Mouse (Mus musculus): ENCODE results near the gene D630039A03Rik. TPM values are rescaled to one million over a fixed set of nuclear protein-coding genes. Genes with fewer than 3 reads are reported as not detected.
A peak's percentile ranks its signal among the peaks of the same experiment; 100 is the strongest.

The D630039A03Rik gene
- polyA plus RNA-seq, 1 experiment from 2014 or later: 3.5 TPM

DNA sequence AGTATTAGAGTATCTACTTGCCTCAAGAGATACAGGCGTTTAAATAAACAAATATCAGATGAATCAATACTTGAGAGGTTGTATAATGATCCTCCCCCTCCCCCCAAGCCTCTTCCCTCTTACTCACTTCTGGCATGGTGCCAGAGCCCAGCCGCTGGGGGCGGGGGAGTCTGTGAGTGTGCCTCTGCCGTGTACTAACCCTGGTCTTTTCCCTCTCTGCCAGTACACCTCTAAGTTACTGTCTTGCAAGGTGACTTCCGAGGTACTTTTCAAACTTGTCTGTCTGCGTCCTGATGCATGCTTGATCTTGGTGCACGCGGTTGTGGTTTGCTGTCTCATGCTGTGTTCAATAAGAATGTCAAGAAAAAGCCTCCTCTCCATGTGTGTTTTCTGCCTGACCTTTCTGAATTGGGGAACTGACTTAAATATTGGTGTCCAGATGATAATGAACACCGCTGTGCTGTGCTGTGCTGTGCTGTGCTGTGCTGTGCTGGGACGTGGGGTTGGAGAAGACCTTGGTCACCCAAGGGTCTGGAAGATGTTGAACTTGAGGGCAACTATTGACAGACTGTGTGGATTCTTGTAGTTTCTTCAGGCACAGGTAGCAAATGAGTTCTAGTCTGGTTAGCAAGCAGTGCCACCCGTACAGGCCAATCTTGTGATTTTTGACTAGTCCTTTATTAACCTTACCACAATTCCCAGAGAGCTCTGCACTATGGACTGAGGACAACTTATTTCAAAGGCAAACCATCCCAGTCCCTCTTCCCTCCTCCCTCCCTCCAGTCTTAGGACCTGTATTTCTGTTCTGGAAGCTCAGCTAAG is 29.8 kb downstream of the D630039A03Rik start:
- H3K27ac ChIP-seq (ENCODE audit: low read length): no peak overlapping the region
- no peak overlapping the region for H3K4me3 ChIP-seq (ENCODE audit: low read length)
- no peaks in the 10 kb centered on the region for H3K36me3 ChIP-seq (ENCODE audit: control insufficient read depth, insufficient read depth, low read length)
- no peaks in the 10 kb centered on the region for H3K27me3 ChIP-seq (ENCODE audit: control insufficient read depth, insufficient read depth, low read depth, low read length)
- H3K4me2 ChIP-seq (ENCODE audit: low read depth, low read length): no peak overlapping the region
- H3K9ac ChIP-seq (ENCODE audit: low read length): no peak overlapping the region
- peaks cover 14% of the 10 kb centered on the region for H3K4me1 ChIP-seq (replicated peaks; ENCODE audit: control insufficient read depth, insufficient read depth, low read length)
- ATAC-seq (ENCODE audit: low read depth): peak; percentile 50
- H3K9me3 ChIP-seq (ENCODE audit: control insufficient read depth, low read length): no peaks in the 10 kb centered on the region
- 42% methylated on average over 11 of the region's 11 CpGs for WGBS

DNA sequence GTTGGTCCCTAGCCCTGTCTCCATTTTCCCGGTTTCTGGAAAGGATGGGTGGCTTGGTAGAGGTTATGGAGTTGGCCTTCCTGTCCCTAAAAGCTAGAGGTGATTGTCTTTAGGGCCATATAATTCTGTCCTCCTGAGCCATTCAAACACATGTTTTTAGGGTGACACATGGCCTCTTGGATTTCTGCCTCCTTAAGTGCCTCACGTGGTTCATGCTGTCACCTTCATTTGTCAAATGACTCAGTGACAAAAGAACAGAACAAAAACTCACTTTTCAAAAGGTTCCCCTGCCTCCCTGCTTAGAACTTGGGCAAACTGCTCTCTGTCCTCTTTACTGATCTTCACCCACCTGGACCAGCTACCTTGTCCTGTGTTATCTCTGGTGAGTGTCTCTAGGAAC is 30.9 kb downstream of the D630039A03Rik start:
- Histone ChIP-seq H3K4me2 (ENCODE audit: low read depth, low read length) (no peak overlapping the region), H3K4me3 (ENCODE audit: low read length) (no peak overlapping the region), H3K9ac (ENCODE audit: low read length) (no peak overlapping the region), H3K36me3 (ENCODE audit: control insufficient read depth, insufficient read depth, low read length) (no peaks in the 10 kb centered on the region), H3K4me1 (replicated peaks; ENCODE audit: control insufficient read depth, insufficient read depth, low read length) (peaks cover 14% of the 10 kb centered on the region), H3K27ac (ENCODE audit: low read length) (no peak overlapping the region), H3K9me3 (ENCODE audit: control insufficient read depth, low read length) (no peaks in the 10 kb centered on the region), H3K27me3 (ENCODE audit: control insufficient read depth, insufficient read depth, low read depth, low read length) (no peaks in the 10 kb centered on the region)
- no peak for ATAC-seq (ENCODE audit: low read depth)
- WGBS: 61% methylated on average over 2 of the region's 2 CpGs

DNA sequence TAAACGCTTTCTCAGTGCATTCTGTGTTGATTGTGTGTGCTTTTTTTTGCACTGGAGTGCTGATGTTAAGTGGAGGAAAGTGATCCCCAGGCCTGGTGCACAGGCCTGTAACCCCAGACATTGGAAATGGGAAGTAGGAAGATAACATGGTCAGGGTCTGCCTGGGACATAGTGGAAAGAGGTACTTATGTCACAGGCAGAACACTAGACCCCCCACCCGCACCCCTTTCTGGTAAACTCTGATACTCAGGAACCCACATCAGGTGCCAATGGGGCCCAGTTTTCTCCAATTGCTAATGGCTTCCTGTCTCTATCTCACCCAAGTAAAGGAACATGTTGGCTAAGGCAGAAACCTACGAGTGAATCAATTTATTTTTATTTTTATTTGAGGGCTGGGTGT is 31.6 kb downstream of the D630039A03Rik start:
- no peak overlapping the region for H3K4me2 ChIP-seq (ENCODE audit: low read depth, low read length)
- WGBS: 77% methylated on average over 3 of the region's 3 CpGs
- peaks cover 15% of the 10 kb centered on the region for H3K4me1 ChIP-seq (replicated peaks; ENCODE audit: control insufficient read depth, insufficient read depth, low read length)
- no peak overlapping the region for H3K9ac ChIP-seq (ENCODE audit: low read length)
- no peak overlapping the region for H3K4me3 ChIP-seq (ENCODE audit: low read length)
- no peak for ATAC-seq (ENCODE audit: low read depth)
- H3K27ac ChIP-seq (ENCODE audit: low read length): no peak overlapping the region
- H3K9me3 ChIP-seq (ENCODE audit: control insufficient read depth, low read length): no peaks in the 10 kb centered on the region
- no peaks in the 10 kb centered on the region for H3K27me3 ChIP-seq (ENCODE audit: control insufficient read depth, insufficient read depth, low read depth, low read length)
- no peaks in the 10 kb centered on the region for H3K36me3 ChIP-seq (ENCODE audit: control insufficient read depth, insufficient read depth, low read length)

DNA sequence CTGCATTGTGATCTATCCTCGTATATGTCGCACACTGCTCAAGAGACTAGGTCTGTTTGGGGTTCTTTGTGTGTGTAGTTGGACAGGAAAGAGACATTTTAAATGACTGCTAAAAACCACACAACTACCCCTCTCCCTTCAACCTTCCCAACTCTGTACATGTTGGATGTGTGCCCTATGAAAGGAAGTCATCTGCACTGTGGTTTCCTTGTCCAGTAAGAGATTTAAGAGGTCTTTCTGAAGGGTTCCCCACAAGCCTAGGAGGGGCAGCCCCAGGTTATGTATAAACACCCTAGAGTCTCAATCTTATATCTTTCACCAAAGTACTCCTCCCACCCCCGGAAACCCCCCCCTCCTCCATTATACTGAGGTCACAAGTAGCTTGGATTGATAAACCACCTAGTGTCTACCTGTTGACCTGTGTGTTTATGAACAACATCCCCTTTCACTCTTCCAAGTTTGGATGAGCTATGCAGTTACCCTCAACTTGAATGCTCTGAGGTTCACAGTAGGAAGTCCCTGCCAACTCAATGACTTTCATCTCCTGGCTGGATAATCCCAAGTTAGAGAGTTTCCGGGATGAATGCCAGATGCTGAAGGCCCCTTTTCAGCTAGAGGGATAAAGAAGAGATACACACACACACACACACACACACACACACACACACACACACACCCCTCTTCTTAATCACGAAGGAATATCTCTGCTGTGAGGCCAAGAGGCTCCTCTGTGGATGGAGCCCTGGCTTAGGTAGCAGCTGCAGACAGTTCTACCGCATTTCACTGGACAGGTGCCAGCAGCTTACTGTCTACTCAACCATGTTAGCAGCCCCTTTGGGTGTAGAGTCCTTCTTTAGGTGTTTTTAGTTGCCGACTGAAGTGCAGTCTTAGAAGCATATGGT is 32.3 kb downstream of the D630039A03Rik start:
- ATAC-seq (ENCODE audit: low read depth): peak; percentile 36; the same call in 1 of the 2 replicates
- no peak overlapping the region for H3K27ac ChIP-seq (ENCODE audit: low read length)
- H3K36me3 ChIP-seq (ENCODE audit: control insufficient read depth, insufficient read depth, low read length): no peaks in the 10 kb centered on the region
- H3K4me1 ChIP-seq (replicated peaks; ENCODE audit: control insufficient read depth, insufficient read depth, low read length): peaks cover 15% of the 10 kb centered on the region
- H3K4me3 ChIP-seq (ENCODE audit: low read length): no peak overlapping the region
- WGBS: 56% methylated on average over 7 of the region's 7 CpGs
- no peak overlapping the region for H3K9ac ChIP-seq (ENCODE audit: low read length)
- H3K4me2 ChIP-seq (ENCODE audit: low read depth, low read length): no peak overlapping the region
- no peaks in the 10 kb centered on the region for H3K9me3 ChIP-seq (ENCODE audit: control insufficient read depth, low read length)
- no peaks in the 10 kb centered on the region for H3K27me3 ChIP-seq (ENCODE audit: control insufficient read depth, insufficient read depth, low read depth, low read length)

DNA sequence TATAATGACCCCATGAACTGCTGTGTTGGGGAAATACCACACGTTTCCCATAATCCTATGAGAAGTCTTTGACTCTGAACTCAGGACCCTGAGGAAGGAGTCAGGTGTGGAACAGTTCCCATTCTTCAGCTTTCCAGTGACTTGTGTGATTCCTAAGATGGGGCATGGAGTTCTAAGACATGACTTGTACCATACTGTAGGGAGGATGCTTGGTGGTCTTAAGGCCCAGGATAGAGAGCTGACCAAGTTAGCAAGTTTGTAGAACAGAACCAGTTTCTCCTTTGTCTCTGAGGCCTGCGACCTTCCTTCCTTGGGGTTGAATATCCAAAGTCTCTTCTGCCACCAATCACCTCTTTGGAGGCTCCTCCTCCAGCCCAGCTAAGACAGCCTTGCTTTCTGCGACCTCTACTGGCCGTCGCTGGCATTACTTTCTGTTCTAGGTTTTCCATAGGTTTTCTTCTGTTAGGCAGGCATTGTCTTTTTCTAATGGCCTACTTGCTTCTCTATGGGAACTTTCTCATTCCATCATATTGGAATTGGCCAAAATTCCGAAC is 36.2 kb downstream of the D630039A03Rik start:
- no peak overlapping the region for H3K27ac ChIP-seq (ENCODE audit: low read length)
- no peak overlapping the region for H3K9ac ChIP-seq (ENCODE audit: low read length)
- H3K4me2 ChIP-seq (ENCODE audit: low read depth, low read length): no peak overlapping the region
- no peaks in the 10 kb centered on the region for H3K36me3 ChIP-seq (ENCODE audit: control insufficient read depth, insufficient read depth, low read length)
- no peaks in the 10 kb centered on the region for H3K9me3 ChIP-seq (ENCODE audit: control insufficient read depth, low read length)
- H3K4me1 ChIP-seq (replicated peaks; ENCODE audit: control insufficient read depth, insufficient read depth, low read length): peaks cover 7% of the 10 kb centered on the region; the same call in 1 of the 2 replicates
- H3K27me3 ChIP-seq (ENCODE audit: control insufficient read depth, insufficient read depth, low read depth, low read length): no peaks in the 10 kb centered on the region
- ATAC-seq (ENCODE audit: low read depth): peak; percentile 71
- no peak overlapping the region for H3K4me3 ChIP-seq (ENCODE audit: low read length)
- WGBS: 9% methylated on average over 6 of the region's 6 CpGs

DNA sequence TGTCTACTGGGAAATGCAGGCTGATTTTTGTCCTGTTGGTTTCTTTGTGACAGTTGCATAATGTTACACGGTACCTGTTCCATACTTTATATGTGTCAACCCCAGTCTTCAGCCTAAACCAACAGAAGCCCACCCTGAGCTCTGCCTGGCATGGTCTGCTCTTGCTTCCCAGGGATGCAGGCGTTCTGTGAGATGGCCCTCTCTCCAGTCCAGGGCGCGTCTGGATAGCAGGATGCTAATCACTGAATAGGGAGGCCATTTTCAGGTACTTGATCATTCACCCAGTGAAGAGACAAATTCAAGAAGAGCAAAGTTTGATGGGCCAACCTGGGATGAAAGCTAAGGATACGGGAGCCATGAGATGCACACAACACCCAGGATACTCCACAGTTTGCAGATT is 37.0 kb downstream of the D630039A03Rik start:
- no peak overlapping the region for H3K4me2 ChIP-seq (ENCODE audit: low read depth, low read length)
- WGBS: 89% methylated on average over 5 of the region's 5 CpGs

DNA sequence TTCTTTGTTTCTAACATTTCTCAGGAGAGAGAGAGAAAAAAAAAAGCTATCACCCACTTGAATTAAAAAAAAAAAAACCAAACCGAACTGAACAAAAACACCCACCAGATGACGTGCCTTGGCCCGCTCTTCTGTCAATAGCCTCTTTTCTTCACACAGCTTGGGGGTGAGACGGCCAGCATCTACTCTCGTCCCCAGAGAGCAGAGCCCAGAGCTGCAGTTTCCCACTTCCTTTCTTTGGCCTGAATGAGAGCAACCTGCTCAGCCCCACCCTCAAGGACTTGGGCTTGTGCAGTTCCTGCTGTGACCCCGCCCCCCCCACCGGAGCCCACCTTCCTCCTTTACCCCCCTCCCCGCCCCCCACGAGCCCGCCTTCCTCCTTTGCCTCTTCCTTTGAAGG is 48.6 kb downstream of the D630039A03Rik start:
- Histone ChIP-seq H3K4me1 (replicated peaks; ENCODE audit: control insufficient read depth, insufficient read depth, low read length) (peaks cover 20% of the 10 kb centered on the region), H3K27me3 (ENCODE audit: control insufficient read depth, insufficient read depth, low read depth, low read length) (no peaks in the 10 kb centered on the region), H3K36me3 (ENCODE audit: control insufficient read depth, insufficient read depth, low read length) (no peaks in the 10 kb centered on the region), H3K4me2 (ENCODE audit: low read depth, low read length) (no peak overlapping the region), H3K27ac (ENCODE audit: low read length) (no peak overlapping the region; the same call in 1 of the 2 replicates), H3K4me3 (ENCODE audit: low read length) (no peak overlapping the region), H3K9ac (ENCODE audit: low read length) (no peak overlapping the region), H3K9me3 (ENCODE audit: control insufficient read depth, low read length) (no peaks in the 10 kb centered on the region)
- WGBS: 42% methylated on average over 10 of the region's 10 CpGs
- 0 out of 2 replicates have a peak, but pooled peaks have one; percentile 43 for ATAC-seq (ENCODE audit: low read depth)

More for the DNA sequence above, 37.0 kb downstream of the D630039A03Rik start:
- no peak overlapping the region for H3K4me3 ChIP-seq (ENCODE audit: low read length)
- peaks cover 6% of the 10 kb centered on the region; the same call in 1 of the 2 replicates for H3K4me1 ChIP-seq (replicated peaks; ENCODE audit: control insufficient read depth, insufficient read depth, low read length)
- H3K36me3 ChIP-seq (ENCODE audit: control insufficient read depth, insufficient read depth, low read length): no peaks in the 10 kb centered on the region
- no peak overlapping the region for H3K9ac ChIP-seq (ENCODE audit: low read length)
- no peak overlapping the region for H3K27ac ChIP-seq (ENCODE audit: low read length)
- H3K27me3 ChIP-seq (ENCODE audit: control insufficient read depth, insufficient read depth, low read depth, low read length): no peaks in the 10 kb centered on the region
- no peak for ATAC-seq (ENCODE audit: low read depth)
- no peaks in the 10 kb centered on the region for H3K9me3 ChIP-seq (ENCODE audit: control insufficient read depth, low read length)

DNA sequence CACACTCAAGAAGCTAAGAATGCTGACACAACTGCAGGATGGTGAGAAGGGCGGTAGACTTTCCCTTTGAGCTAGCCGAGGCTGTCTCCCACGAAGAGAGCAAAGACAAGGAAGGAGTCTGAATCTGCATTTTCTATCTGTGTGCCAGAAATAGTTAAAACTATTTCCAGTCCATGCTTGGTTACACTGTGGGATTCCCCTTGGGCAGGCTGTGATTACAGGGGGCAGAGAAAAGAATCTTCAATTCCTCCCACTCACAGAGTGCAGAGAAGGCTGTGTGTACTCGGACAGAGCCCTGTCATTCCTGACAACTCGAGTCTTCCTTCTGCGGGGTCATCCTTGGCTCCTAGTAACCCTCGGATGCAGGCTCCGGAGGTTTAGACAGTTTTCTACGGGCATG is 49.1 kb downstream of the D630039A03Rik start:
- ATAC-seq (ENCODE audit: low read depth): no peak
- Histone ChIP-seq H3K27ac (ENCODE audit: low read length) (peak overlapping the region; percentile 24; the same call in 1 of the 2 replicates), H3K36me3 (ENCODE audit: control insufficient read depth, insufficient read depth, low read length) (no peaks in the 10 kb centered on the region), H3K4me1 (replicated peaks; ENCODE audit: control insufficient read depth, insufficient read depth, low read length) (peaks cover 20% of the 10 kb centered on the region), H3K9ac (ENCODE audit: low read length) (no peak overlapping the region), H3K27me3 (ENCODE audit: control insufficient read depth, insufficient read depth, low read depth, low read length) (no peaks in the 10 kb centered on the region), H3K4me2 (ENCODE audit: low read depth, low read length) (no peak overlapping the region), H3K4me3 (ENCODE audit: low read length) (no peak overlapping the region), H3K9me3 (ENCODE audit: control insufficient read depth, low read length) (no peaks in the 10 kb centered on the region)
- WGBS: 36% methylated on average over 9 of the region's 9 CpGs

DNA sequence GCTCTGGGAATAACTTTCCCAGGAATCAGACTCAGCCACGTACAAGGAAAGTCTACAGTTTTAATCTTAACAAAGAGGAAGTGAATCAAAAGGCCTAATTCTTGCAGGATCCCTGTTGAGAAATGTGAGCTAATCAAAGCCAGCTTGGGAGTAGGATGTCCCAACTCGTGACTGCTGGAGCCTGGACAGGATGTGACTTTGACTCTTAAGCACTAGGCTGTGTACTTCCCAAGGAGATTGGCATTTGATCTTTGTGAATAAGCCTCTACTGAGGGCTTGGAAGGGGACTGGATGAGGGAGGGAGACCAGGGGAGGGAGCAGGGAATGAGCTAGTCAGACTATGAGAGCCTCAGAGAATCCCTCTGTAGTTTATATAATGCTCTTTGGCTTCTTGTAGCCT is 50.0 kb downstream of the D630039A03Rik start:
- ATAC-seq (ENCODE audit: low read depth): peak; percentile 61
- H3K4me3 ChIP-seq (ENCODE audit: low read length): no peak overlapping the region
- peaks cover 23% of the 10 kb centered on the region for H3K4me1 ChIP-seq (replicated peaks; ENCODE audit: control insufficient read depth, insufficient read depth, low read length)
- H3K27ac ChIP-seq (ENCODE audit: low read length): peak overlapping the region; percentile 18; the same call in 1 of the 2 replicates
- H3K4me2 ChIP-seq (ENCODE audit: low read depth, low read length): no peak overlapping the region
- WGBS: 13% methylated on average over 2 of the region's 2 CpGs
- H3K36me3 ChIP-seq (ENCODE audit: control insufficient read depth, insufficient read depth, low read length): no peaks in the 10 kb centered on the region
- no peaks in the 10 kb centered on the region for H3K9me3 ChIP-seq (ENCODE audit: control insufficient read depth, low read length)
- H3K27me3 ChIP-seq (ENCODE audit: control insufficient read depth, insufficient read depth, low read depth, low read length): no peaks in the 10 kb centered on the region
- no peak overlapping the region for H3K9ac ChIP-seq (ENCODE audit: low read length)

Data from lung, embryonic 16.5 days (tissue).